Mouse (Mus musculus) cortical plate, adult 2 months (tissue): Measurements from ENCODE around the gene Ate1. TPM values are rescaled to one million over a fixed set of nuclear protein-coding genes. Genes with fewer than 3 reads are reported as not detected.
A peak's percentile ranks its signal among the peaks of the same experiment; 100 is the strongest.
"Not testable (repeated sequence)": the region's sequence is repeated elsewhere in the genome, so short reads cannot be mapped to it uniquely, and the experiment has no call there.

Source experiments
- H3K27ac ChIP-seq: fragments of 200-500 bp; 2 replicates; pipeline ENCODE4 v1.5.1; 2012; ENCODE audit warnings: low read length, control low read depth, inconsistent platforms; ENCODE audit not compliant: insufficient read depth
- H3K4me1 ChIP-seq: fragments of 200-500 bp; 2 replicates; pipeline ENCODE4 v1.6.1; 2011; ENCODE audit warnings: low read length; ENCODE audit not compliant: control insufficient read depth, insufficient read depth
- H3K4me3 ChIP-seq: fragments of 200-500 bp; 2 replicates; pipeline ENCODE4 v1.5.1; 2011; ENCODE audit warnings: mild to moderate bottlenecking, low read length, control low read depth; ENCODE audit not compliant: insufficient read depth
- CTCF ChIP-seq: fragments of 200-500 bp; IDR thresholded peaks from 2 replicates; pipeline ENCODE4 v1.5.1; 2011; ENCODE audit warnings: mild to moderate bottlenecking, control low read depth, low read length; ENCODE audit not compliant: insufficient read depth; ENCODE audit errors: extremely low read depth
- POLR2A ChIP-seq: fragments of 200-500 bp; IDR thresholded peaks from 2 replicates; pipeline ENCODE4 v1.6.1; 2011; ENCODE audit warnings: mild to moderate bottlenecking, low read length, control low read depth; ENCODE audit not compliant: insufficient read depth; ENCODE audit errors: extremely low read depth
- polyA plus RNA-seq: library from polyadenylated mRNA; depleted of rRNA; stranded (reverse); fragments of >200 nt; gene quantifications from 2 replicates; pipeline ENCODE4 v1.2.3, GENCODE M21; 2012

The Ate1 gene
- polyA plus RNA-seq, 1 experiment: 22.6 TPM

GRCm38 (mm10) chr7:130547635-130548175 lies 27.5 kb upstream of the Ate1 start:
- no peak overlapping the region; the same call in 1 of the 2 replicates for H3K4me3 ChIP-seq
- TF ChIP-seq CTCF (no peak), POLR2A (no peak)
- no peaks in the 10 kb centered on the region for H3K4me1 ChIP-seq
- no peak overlapping the region for H3K27ac ChIP-seq

GRCm38 (mm10) chr7:130546791-130547484 lies 26.8 kb upstream of the Ate1 start:
- peak; percentile 28; the same call in 1 of the 2 replicates for TF ChIP-seq POLR2A
- TF ChIP-seq CTCF: peak; percentile 59
- H3K4me1 ChIP-seq: no peaks in the 10 kb centered on the region
- peak overlapping the region; percentile 54 for H3K4me3 ChIP-seq
- H3K27ac ChIP-seq: peak overlapping the region; percentile 90

- no peak for TF ChIP-seq POLR2A
- no peak for TF ChIP-seq CTCF
- Histone ChIP-seq H3K4me1 (no peaks in the 10 kb centered on the region), H3K27ac (peak overlapping the region; percentile 90), H3K4me3 (peak overlapping the region; percentile 54)
Measured at GRCm38 (mm10) chr7:130546421-130546790, 26.2 kb upstream of the Ate1 start.

- TF ChIP-seq CTCF (no peak), POLR2A (no peak)
- Histone ChIP-seq H3K27ac (no peak overlapping the region), H3K4me3 (peak overlapping the region; percentile 54; the same call in 1 of the 2 replicates), H3K4me1 (no peaks in the 10 kb centered on the region)
Measured at GRCm38 (mm10) chr7:130545893-130546292, 25.7 kb upstream of the Ate1 start.

- H3K4me3 ChIP-seq: no peak overlapping the region
- no peaks in the 10 kb centered on the region for H3K4me1 ChIP-seq
- no peak for TF ChIP-seq CTCF
- no peak for TF ChIP-seq POLR2A
- no peak overlapping the region for H3K27ac ChIP-seq
Measured at GRCm38 (mm10) chr7:130545401-130545800, 25.2 kb upstream of the Ate1 start.

- no peak overlapping the region for H3K27ac ChIP-seq
- H3K4me3 ChIP-seq: no peak overlapping the region
- no peak for TF ChIP-seq CTCF
- no peak for TF ChIP-seq POLR2A
- no peaks in the 10 kb centered on the region for H3K4me1 ChIP-seq
Measured at GRCm38 (mm10) chr7:130543181-130543580, 23.0 kb upstream of the Ate1 start.

GRCm38 (mm10) chr7:130540176-130540575 lies 20.0 kb upstream of the Ate1 start:
- H3K4me1 ChIP-seq: no peaks in the 10 kb centered on the region
- TF ChIP-seq POLR2A: no peak
- no peak for TF ChIP-seq CTCF
- H3K4me3 ChIP-seq: no peak overlapping the region

GRCm38 (mm10) chr7:130537068-130537467 lies 16.9 kb upstream of the Ate1 start:
- no peak overlapping the region for H3K27ac ChIP-seq
- H3K4me1 ChIP-seq: no peaks in the 10 kb centered on the region
- TF ChIP-seq CTCF: no peak
- TF ChIP-seq POLR2A: no peak
- no peak overlapping the region for H3K4me3 ChIP-seq

More at GRCm38 (mm10) chr7:130540176-130540575, 20.0 kb upstream of the Ate1 start:
- H3K27ac ChIP-seq: no peak overlapping the region

- no peak overlapping the region for H3K4me3 ChIP-seq
- no peaks in the 10 kb centered on the region for H3K4me1 ChIP-seq
- TF ChIP-seq CTCF (peak; percentile 16; the same call in 1 of the 2 replicates), POLR2A (no peak)
- no peak overlapping the region for H3K27ac ChIP-seq
Measured at GRCm38 (mm10) chr7:130535174-130535573, 15.0 kb upstream of the Ate1 start.

GRCm38 (mm10) chr7:130533316-130534260 lies 13.4 kb upstream of the Ate1 start:
- Histone ChIP-seq H3K4me1 (no peaks in the 10 kb centered on the region), H3K4me3 (no peak overlapping the region), H3K27ac (no peak overlapping the region)
- TF ChIP-seq CTCF: peak; percentile 94
- no peak for TF ChIP-seq POLR2A

- not testable (repeated sequence) for H3K27ac ChIP-seq, H3K4me1 ChIP-seq, H3K4me3 ChIP-seq
Measured at GRCm38 (mm10) chr7:130531138-130531537, 11.0 kb upstream of the Ate1 start.
